Comparison of ENCODE assay signal across 8 mouse cellular contexts in genomic region chr7:19457414-19458071, GRCm38 (mm10). TPM values are rescaled to one million over a fixed set of nuclear protein-coding genes. Genes with fewer than 3 reads are reported as not detected.
DNase-seq lines count a peak whose midpoint lies in the region; ATAC-seq and TF ChIP-seq lines count a peak whose summit lies in the region.

No protein-coding gene starts in this region.

- peaks cover 22% of the 10 kb centered on the region for H3K36me3 ChIP-seq in heart, embryonic 13.5 days
- H3K36me3 ChIP-seq in E14TG2a.4 (ENCODE audit: insufficient read depth, low read length), result peaks cover 11% of the 10 kb centered on the region
- H3K36me3 ChIP-seq in liver, embryonic 12.5 days, result peaks cover 7% of the 10 kb centered on the region; the same call in 1 of the 2 replicates
- H3K36me3 ChIP-seq in stomach, embryonic 16.5 days (ENCODE audit: control insufficient read depth, insufficient read depth, low read length), result no peaks in the 10 kb centered on the region

- no peaks in the 10 kb centered on the region for H3K9me3 ChIP-seq in heart, embryonic 13.5 days
- no peaks in the 10 kb centered on the region for H3K9me3 ChIP-seq in E14TG2a.4 (ENCODE audit: low read length)
- no peaks in the 10 kb centered on the region for H3K9me3 ChIP-seq in liver, embryonic 12.5 days (replicated peaks)
- no peaks in the 10 kb centered on the region for H3K9me3 ChIP-seq in stomach, embryonic 16.5 days (replicated peaks; ENCODE audit: control insufficient read depth, low read length)

- no peak for ATAC-seq in heart, embryonic 13.5 days (ENCODE audit: extremely low read depth, insufficient number of reproducible peaks, low FRiP score, low TSS enrichment)
- 0 out of 2 replicates have a peak, but pooled peaks have one; percentile 12 for ATAC-seq in erythroid progenitor cell, adult 5-6 weeks (replicated peaks; ENCODE audit: low FRiP score, poor library complexity, severe bottlenecking)
- ATAC-seq in liver, embryonic 12.5 days, result peak; percentile 10
- no peak; the same call in 1 of the 2 replicates for ATAC-seq in stomach, embryonic 16.5 days (ENCODE audit: insufficient read depth, low FRiP score)

- peak overlapping the region; percentile 88 for H3K4me2 ChIP-seq in heart, embryonic 13.5 days
- H3K4me2 ChIP-seq in liver, embryonic 12.5 days, result peak overlapping the region; percentile 97
- H3K4me2 ChIP-seq in stomach, embryonic 16.5 days (ENCODE audit: low read depth, low read length), result peak overlapping the region; percentile 91

- H3K4me3 ChIP-seq in heart, embryonic 13.5 days, result peak overlapping the region; percentile 83
- H3K4me3 ChIP-seq in E14TG2a.4 (replicated peaks; ENCODE audit: low read length), result peak overlapping the region; percentile 85
- H3K4me3 ChIP-seq in liver, embryonic 12.5 days, result peak overlapping the region; percentile 92
- H3K4me3 ChIP-seq in stomach, embryonic 16.5 days (replicated peaks; ENCODE audit: low read length), result peak overlapping the region; percentile 93

- H3K27me3 ChIP-seq in heart, embryonic 13.5 days (replicated peaks), result no peaks in the 10 kb centered on the region
- peaks cover 7% of the 10 kb centered on the region; the same call in 1 of the 2 replicates for H3K27me3 ChIP-seq in E14TG2a.4 (ENCODE audit: insufficient read depth, low read length)
- H3K27me3 ChIP-seq in liver, embryonic 12.5 days (replicated peaks), result no peaks in the 10 kb centered on the region
- H3K27me3 ChIP-seq in stomach, embryonic 16.5 days (ENCODE audit: control insufficient read depth, insufficient read depth, low read length), result no peaks in the 10 kb centered on the region

- DNase-seq in heart, postnatal 14 days, result no peak
- DNase-seq in gastrocnemius, postnatal 10 days, result no peak
- no peak for DNase-seq in thymus, postnatal 25 days

- peaks cover 30% of the 10 kb centered on the region for H3K4me1 ChIP-seq in heart, embryonic 13.5 days
- H3K4me1 ChIP-seq in E14TG2a.4 (replicated peaks; ENCODE audit: low read depth, low read length), result peaks cover 75% of the 10 kb centered on the region
- H3K4me1 ChIP-seq in liver, embryonic 12.5 days, result peaks cover 62% of the 10 kb centered on the region
- peaks cover 12% of the 10 kb centered on the region for H3K4me1 ChIP-seq in stomach, embryonic 16.5 days (ENCODE audit: control insufficient read depth, insufficient read depth, low read length)

- WGBS in heart, embryonic 13.5 days, result 5% methylated on average over 14 of the region's 14 CpGs
- 9% methylated on average over 14 of the region's 14 CpGs for WGBS in liver, embryonic 12.5 days (ENCODE audit: insufficient replicate concordance)
- 6% methylated on average over 14 of the region's 14 CpGs for WGBS in stomach, embryonic 16.5 days

- H3K27ac ChIP-seq in heart, embryonic 13.5 days (replicated peaks), result peak overlapping the region; percentile 89
- peak overlapping the region; percentile 76 for H3K27ac ChIP-seq in liver, embryonic 12.5 days
- H3K27ac ChIP-seq in stomach, embryonic 16.5 days (ENCODE audit: low read length), result peak overlapping the region; percentile 73

- intact Hi-C loops in heart, postnatal 14 days (cut with DNase I), result no loop called here

- H3K9ac ChIP-seq in heart, embryonic 13.5 days, result peak overlapping the region; percentile 98
- H3K9ac ChIP-seq in liver, embryonic 12.5 days, result peak overlapping the region; percentile 87
- H3K9ac ChIP-seq in stomach, embryonic 16.5 days (ENCODE audit: low read length), result peak overlapping the region; percentile 97

- TF ChIP-seq CTCF in E14TG2a.4 (conservative IDR thresholded peaks at IDR 0.05; ENCODE audit: low read length), result no peak

RNA-seq across cellular contexts. Expression of gene Mark4, which starts 1.1 kb away (rescaled TPM):
- 6.5 and 7.5 TPM in 2 replicates for polyA plus RNA-seq in heart, embryonic 13.5 days (2015; fragmentation: Nextera tagmentation; extraction: Ambion mirVana)
- total RNA-seq in heart, postnatal 14 days (2021), result 10 to 100 TPM; 23.3 to 25.0 TPM
- total RNA-seq in erythroid progenitor cell, adult 5-6 weeks (2015; ENCODE audit: low replicate concordance), result 4.3 and 8.8 TPM in 2 replicates
- total RNA-seq in erythroid progenitor cell, adult 5-6 weeks (2017; ENCODE audit: low replicate concordance), result 1.1 and 1.2 TPM in 2 replicates
- 3.8 and 4.2 TPM in 2 replicates for polyA plus RNA-seq in liver, embryonic 12.5 days (2016; fragmentation: Nextera tagmentation; extraction: Ambion mirVana)
- polyA plus RNA-seq in stomach, embryonic 16.5 days (2015; fragmentation: Nextera tagmentation; extraction: Ambion mirVana), result 4.3 and 5.9 TPM in 2 replicates
- 10 to 100 TPM; 12.2 to 16.4 TPM for total RNA-seq in gastrocnemius, postnatal 10 days (2021)

RNA-seq across cellular contexts. Expression of gene Exoc3l2, which starts 5.6 kb away (rescaled TPM):
- 1.1 and 1.2 TPM in 2 replicates for polyA plus RNA-seq in heart, embryonic 13.5 days (2015; fragmentation: Nextera tagmentation; extraction: Ambion mirVana)
- 1 to 10 TPM in 1 of 2 experiments, under 1 TPM in 1; 0.79 to 1.1 TPM for total RNA-seq in heart, postnatal 14 days (2021)
- not detected in 2 replicates for total RNA-seq in erythroid progenitor cell, adult 5-6 weeks (2015; ENCODE audit: low replicate concordance)
- not detected in 2 replicates for total RNA-seq in erythroid progenitor cell, adult 5-6 weeks (2017; ENCODE audit: low replicate concordance)
- 3.6 and 3.9 TPM in 2 replicates for polyA plus RNA-seq in liver, embryonic 12.5 days (2016; fragmentation: Nextera tagmentation; extraction: Ambion mirVana)
- 0.71 and 0.85 TPM in 2 replicates for polyA plus RNA-seq in stomach, embryonic 16.5 days (2015; fragmentation: Nextera tagmentation; extraction: Ambion mirVana)
- total RNA-seq in gastrocnemius, postnatal 10 days (2021), result under 1 TPM; 0.59 to 0.86 TPM

RNA-seq across cellular contexts. Expression of gene Bloc1s3, which starts 50.6 kb away (rescaled TPM):
- 1.5 TPM in 2 replicates for polyA plus RNA-seq in heart, embryonic 13.5 days (2015; fragmentation: Nextera tagmentation; extraction: Ambion mirVana)
- 1 to 10 TPM; 2.0 to 2.2 TPM for total RNA-seq in heart, postnatal 14 days (2021)
- 2.9 TPM in 2 replicates for total RNA-seq in erythroid progenitor cell, adult 5-6 weeks (2015; ENCODE audit: low replicate concordance)
- total RNA-seq in erythroid progenitor cell, adult 5-6 weeks (2017; ENCODE audit: low replicate concordance), result 0.13 and 0.15 TPM in 2 replicates
- polyA plus RNA-seq in liver, embryonic 12.5 days (2016; fragmentation: Nextera tagmentation; extraction: Ambion mirVana), result 2.1 TPM in 2 replicates
- polyA plus RNA-seq in stomach, embryonic 16.5 days (2015; fragmentation: Nextera tagmentation; extraction: Ambion mirVana), result 1.4 and 1.5 TPM in 2 replicates
- 1 to 10 TPM; 2.2 to 2.4 TPM for total RNA-seq in gastrocnemius, postnatal 10 days (2021)

RNA-seq across cellular contexts. Expression of gene Trappc6a, which starts 50.7 kb away (rescaled TPM):
- 71.4 and 77.4 TPM in 2 replicates for polyA plus RNA-seq in heart, embryonic 13.5 days (2015; fragmentation: Nextera tagmentation; extraction: Ambion mirVana)
- total RNA-seq in heart, postnatal 14 days (2021), result 10 to 100 TPM; 48.9 to 49.6 TPM
- 12.6 and 31.9 TPM in 2 replicates for total RNA-seq in erythroid progenitor cell, adult 5-6 weeks (2015; ENCODE audit: low replicate concordance)
- 3.5 and 5.8 TPM in 2 replicates for total RNA-seq in erythroid progenitor cell, adult 5-6 weeks (2017; ENCODE audit: low replicate concordance)
- 68.4 and 68.6 TPM in 2 replicates for polyA plus RNA-seq in liver, embryonic 12.5 days (2016; fragmentation: Nextera tagmentation; extraction: Ambion mirVana)
- polyA plus RNA-seq in stomach, embryonic 16.5 days (2015; fragmentation: Nextera tagmentation; extraction: Ambion mirVana), result 101 and 102 TPM in 2 replicates
- 10 to 100 TPM; 24.6 to 26.5 TPM for total RNA-seq in gastrocnemius, postnatal 10 days (2021)

RNA-seq across cellular contexts. Expression of gene Ckm, which starts 53.0 kb away (rescaled TPM):
- polyA plus RNA-seq in heart, embryonic 13.5 days (2015; fragmentation: Nextera tagmentation; extraction: Ambion mirVana), result 284 and 345 TPM in 2 replicates
- 1,000 to 10,000 TPM; 3,946 to 4,137 TPM for total RNA-seq in heart, postnatal 14 days (2021)
- total RNA-seq in erythroid progenitor cell, adult 5-6 weeks (2015; ENCODE audit: low replicate concordance), result not detected in 2 replicates
- not detected in 2 replicates for total RNA-seq in erythroid progenitor cell, adult 5-6 weeks (2017; ENCODE audit: low replicate concordance)
- polyA plus RNA-seq in liver, embryonic 12.5 days (2016; fragmentation: Nextera tagmentation; extraction: Ambion mirVana), result 0.15 and 0.20 TPM in 2 replicates
- polyA plus RNA-seq in stomach, embryonic 16.5 days (2015; fragmentation: Nextera tagmentation; extraction: Ambion mirVana), result 50.9 and 378 TPM in 2 replicates
- over 10,000 TPM; 22,462 to 26,486 TPM for total RNA-seq in gastrocnemius, postnatal 10 days (2021)

Comparison
In these comparisons a context has a peak if more than half of its experiments do, and no peak if none do; other contexts are left out.
1. ATAC-seq: peak in erythroid progenitor cell, adult 5-6 weeks (single experiment) and liver, embryonic 12.5 days (single experiment); none in heart, embryonic 13.5 days (single experiment) and stomach, embryonic 16.5 days (single experiment).
2. Peak in every context shown above with its lines, with median percentiles within 50 percentile points of each other: H3K27ac ChIP-seq, H3K4me2 ChIP-seq, H3K4me3 ChIP-seq and H3K9ac ChIP-seq.